28 mouse cellular contexts compared by ENCODE assay signal in genomic region chr9:64988443-64988842, GRCm38 (mm10). TPM values are rescaled to one million over a fixed set of nuclear protein-coding genes. Genes with fewer than 3 reads are reported as not detected.
"Had no signal": no experiment of that assay in that cellular context is flagged by ENCODE, and none has a peak within 500 bp of the region (broad histone marks: within the 10 kb centered on the region; RNA-seq: fewer than 3 reads in every experiment).

No protein-coding gene starts in this region.

- DNase-seq: gastrocnemius, adult 2 months; gastrocnemius, postnatal 10 days; gastrocnemius, postnatal 25 days; heart, postnatal 10 days; heart, postnatal 4 days; kidney, adult 11 months; kidney, adult 2 months; kidney, adult 9 months; kidney, postnatal 14 days; kidney, postnatal 36 days; layer of hippocampus, adult 9-11 months; layer of hippocampus, postnatal 36 days; left cerebral cortex, postnatal 4 days; lung, adult 18-20 months had no signal

- H3K9ac ChIP-seq: heart, embryonic 12.5 days; hindbrain, embryonic 12.5 days; hindbrain, embryonic 14.5 days; kidney, embryonic 15.5 days; limb, embryonic 13.5 days; limb, embryonic 15.5 days; liver, embryonic 14.5 days had no signal

- H3K4me3 ChIP-seq: gastrocnemius, adult 2 months; heart, embryonic 12.5 days; hindbrain, embryonic 10.5 days; hindbrain, embryonic 12.5 days; kidney, embryonic 15.5 days; limb, embryonic 13.5 days; limb, embryonic 15.5 days had no signal

- H3K9me3 ChIP-seq: heart, embryonic 12.5 days; hindbrain, embryonic 10.5 days; hindbrain, embryonic 12.5 days; kidney, embryonic 15.5 days; limb, embryonic 13.5 days; limb, embryonic 15.5 days had no signal

- H3K4me1 ChIP-seq: hindbrain, embryonic 10.5 days; hindbrain, embryonic 12.5 days; kidney, embryonic 15.5 days; limb, embryonic 13.5 days; limb, embryonic 15.5 days had no signal

- H3K27me3 ChIP-seq: heart, embryonic 12.5 days; hindbrain, embryonic 12.5 days; kidney, embryonic 15.5 days; limb, embryonic 13.5 days; limb, embryonic 15.5 days had no signal

- H3K4me2 ChIP-seq: heart, embryonic 12.5 days; hindbrain, embryonic 12.5 days; hindbrain, embryonic 14.5 days; kidney, embryonic 15.5 days; limb, embryonic 13.5 days; limb, embryonic 15.5 days had no signal

- H3K27ac ChIP-seq: gastrocnemius, adult 2 months; hindbrain, embryonic 10.5 days; hindbrain, embryonic 12.5 days; hindbrain, embryonic 14.5 days; kidney, embryonic 15.5 days; kidney, postnatal 0 days; limb, embryonic 13.5 days; limb, embryonic 15.5 days; liver, embryonic 14.5 days had no signal

- ATAC-seq: hindbrain, embryonic 16.5 days; inflammation-experienced regulatory T-cells, adult 6 months had no signal

RNA-seq across cellular contexts. Expression of gene Slc24a1, which starts 37.0 kb away (rescaled TPM):
- total RNA-seq: gastrocnemius, adult 2 months; gastrocnemius, postnatal 10 days; gastrocnemius, postnatal 25 days; granulocyte monocyte progenitor cell, adult 5-6 weeks; layer of hippocampus, postnatal 36 days; liver, adult 2 months had no signal
- polyA plus RNA-seq: hindbrain, embryonic 10.5 days; kidney, adult 2 months; kidney, postnatal 0 days; large intestine, adult 2 months; liver, adult 2 months had no signal
